Mouse (Mus musculus) embryonic fibroblast, embryonic 13.5 days (primary cell): ENCODE results near the gene Fam25c.

Source experiments
- CTCF ChIP-seq: IDR thresholded peaks from 2 replicates; pipeline ENCODE4 v1.5.1; 2011; ENCODE audit warnings: mild to moderate bottlenecking, control low read depth, low read length, moderate library complexity, borderline replicate concordance; ENCODE audit not compliant: insufficient read depth
- POLR2A ChIP-seq: IDR thresholded peaks from 2 replicates; pipeline ENCODE4 v1.6.1; 2011; ENCODE audit warnings: low read depth, mild to moderate bottlenecking, control low read depth, low read length, moderate library complexity

DNA sequence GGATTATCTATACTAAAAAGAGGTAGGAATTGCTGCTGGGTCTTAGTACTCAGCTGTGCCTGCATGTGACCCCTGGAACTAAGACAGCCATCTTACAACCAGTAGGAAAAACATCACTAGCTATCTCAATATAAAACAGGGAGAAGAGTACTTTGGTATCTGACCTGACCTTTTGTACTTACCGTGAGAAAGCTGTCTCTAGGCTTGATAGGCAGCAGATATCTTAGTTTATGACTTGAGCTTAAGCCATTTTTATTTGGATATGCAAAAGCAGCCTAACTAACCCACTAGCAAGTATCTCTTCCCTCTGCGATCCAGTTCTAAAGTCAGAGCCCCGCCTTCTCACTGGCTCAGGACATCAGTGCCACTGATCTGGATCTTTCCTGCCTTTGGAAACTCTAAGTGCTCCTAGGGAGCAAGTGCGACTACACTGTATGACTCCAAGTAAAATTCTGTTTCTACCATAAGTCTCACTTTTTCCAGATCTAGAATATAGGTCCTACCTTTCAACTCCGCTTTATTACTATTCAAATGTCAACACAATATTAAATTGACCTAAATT, 52.5 kb downstream of the Fam25c start:
- TF ChIP-seq CTCF (no peak), POLR2A (no peak)
